Mouse (Mus musculus) erythroblast, embryonic 14.5 days (primary cell): ENCODE data around the gene Elmo3.

Source experiments
- GATA1 ChIP-seq: IDR thresholded peaks from 2 replicates; pipeline ENCODE4 v1.6.1; 2012; ENCODE audit warnings: low read length, inconsistent platforms, mixed read lengths
- TAL1 ChIP-seq: IDR thresholded peaks from 3 replicates; pipeline ENCODE4 v1.6.1; 2012; ENCODE audit warnings: low read length, inconsistent platforms, mixed read lengths

- TF ChIP-seq GATA1 (peak; percentile 86), TAL1 (peak; percentile 87)
Measured at GRCm38 (mm10) chr8:105323183-105323582, 17.8 kb downstream of the Elmo3 start.
